Mouse (Mus musculus) megakaryocyte, embryonic 14.5 days (primary cell): ENCODE measurements around the gene Tmem150b.

Experiments
- FLI1 ChIP-seq: IDR thresholded peaks from 2 replicates; pipeline ENCODE4 v1.6.1; 2012; ENCODE audit warnings: low read length, inconsistent platforms, mixed read lengths
- GATA1 ChIP-seq: IDR thresholded peaks from 3 replicates; pipeline ENCODE4 v1.6.1; 2012; ENCODE audit warnings: mixed read lengths, low read length, inconsistent platforms, borderline replicate concordance

- TF ChIP-seq GATA1 (no peak), FLI1 (no peak)
Measured at GRCm38 (mm10) chr7:4658912-4659551, 66.0 kb downstream of the Tmem150b start, which contains the start of gene Ppp6r1.
